Mouse (Mus musculus): ENCODE data around the gene Crybg2. TPM values are rescaled to one million over a fixed set of nuclear protein-coding genes. Genes with fewer than 3 reads are reported as not detected.

Crybg2 gene
- total and polyA plus RNA-seq, 3 experiments, result 0.65 to 2.3 TPM; not detected in 1

GRCm38 (mm10) chr4:134061166-134061830 lies 683 bp downstream of the Crybg2 start:
- H3K79me2 ChIP-seq (ENCODE audit: control insufficient read depth, insufficient read depth, low read length, poor library complexity), result no peaks in the 10 kb centered on the region
- peak overlapping the region; percentile 20 for H3K27ac ChIP-seq (ENCODE audit: control insufficient read depth, low read depth, low read length)
- no peaks in the 10 kb centered on the region for H3K9me3 ChIP-seq (replicated peaks; ENCODE audit: insufficient read depth, low read length)
- TF ChIP-seq USF2 (IDR thresholded peaks at IDR 0.05; ENCODE audit: borderline replicate concordance in 1 of 2, insufficient read depth in 1 of 2, low read depth in 1 of 2, low read length in 2 of 2), result no peak
- TF ChIP-seq TAL1 (IDR thresholded peaks at IDR 0.05; ENCODE audit: low read length), result no peak
- TF ChIP-seq MAFK (IDR thresholded peaks at IDR 0.05; ENCODE audit: borderline replicate concordance, low read depth, low read length), result no peak
- TF ChIP-seq MAX (IDR thresholded peaks at IDR 0.05; ENCODE audit: low read length), result no peak
- peak; percentile 80 for TF ChIP-seq ELF1 (IDR thresholded peaks at IDR 0.05; ENCODE audit: low read depth, low read length)
- peak; percentile 49; the same call in 1 of the 2 replicates for TF ChIP-seq TBP (IDR thresholded peaks at IDR 0.05; ENCODE audit: low read depth, low read length)
- TF ChIP-seq UBTF (IDR thresholded peaks at IDR 0.05; ENCODE audit: borderline replicate concordance, insufficient read depth, low read depth, low read length), result no peak
- no peak for TF ChIP-seq BHLHE40 (IDR thresholded peaks at IDR 0.05; ENCODE audit: borderline replicate concordance, low read depth, low read length)
- peak; percentile 19; the same call in 1 of the 2 replicates for TF ChIP-seq GATA1 (IDR thresholded peaks at IDR 0.05; ENCODE audit: low read depth, low read length)
- no peak for TF ChIP-seq POLR2AphosphoS5 (IDR thresholded peaks at IDR 0.05; ENCODE audit: borderline replicate concordance, low read depth, low read length)
- TF ChIP-seq POLR2A (IDR thresholded peaks at IDR 0.05; ENCODE audit: control insufficient read depth in 1 of 2, insufficient read depth in 1 of 2, low read depth in 1 of 2, low read length in 2 of 2, poor library complexity in 1 of 2), result peak in 1 of 2 experiments; percentile 37; a peak in 1 of 4 replicates
- TF ChIP-seq HCFC1 (IDR thresholded peaks at IDR 0.05; ENCODE audit: low read depth, low read length), result no peak
- no peak for TF ChIP-seq RAD21 (IDR thresholded peaks at IDR 0.05; ENCODE audit: low read depth, low read length)
- TF ChIP-seq ZNF384 (IDR thresholded peaks at IDR 0.05; ENCODE audit: low read depth, low read length), result no peak
- TF ChIP-seq EP300 (IDR thresholded peaks at IDR 0.05; ENCODE audit: low read depth in 1 of 2, low read length in 2 of 2), result no peak
- no peak for TF ChIP-seq CHD1 (IDR thresholded peaks at IDR 0.05; ENCODE audit: low read depth, low read length)
- no peak for TF ChIP-seq CTCF (IDR thresholded peaks at IDR 0.05 in 2 of 3, conservative IDR thresholded peaks at IDR 0.05 in 1 of 3; ENCODE audit: control insufficient read depth in 1 of 3, insufficient read depth in 1 of 3, low read depth in 2 of 3, low read length in 3 of 3, poor library complexity in 1 of 3, severe bottlenecking in 1 of 3)
- TF ChIP-seq POLR2AphosphoS2 (IDR thresholded peaks at IDR 0.05; ENCODE audit: low read length), result no peak
- no peak for TF ChIP-seq USF1 (IDR thresholded peaks at IDR 0.05; ENCODE audit: low read depth, low read length)
- TF ChIP-seq ETS1 (IDR thresholded peaks at IDR 0.05; ENCODE audit: low read depth, low read length), result peak; percentile 15; the same call in 1 of the 2 replicates
- TF ChIP-seq SIN3A (IDR thresholded peaks at IDR 0.05; ENCODE audit: low read length), result peak; percentile 55
- no peak for TF ChIP-seq MEF2A (IDR thresholded peaks at IDR 0.05; ENCODE audit: extremely low read depth, insufficient replicate concordance, low read depth, low read length, poor library complexity, severe bottlenecking)
- peak overlapping the region; percentile 43 to 53; a peak in 3 of 4 replicates for H3K4me3 ChIP-seq (ENCODE audit: control insufficient read depth in 1 of 2, insufficient read depth in 1 of 2, low read depth in 2 of 2, low read length in 2 of 2)
- H3K27me3 ChIP-seq (ENCODE audit: control insufficient read depth in 1 of 2, insufficient read depth in 2 of 2, low read length in 2 of 2), result no peaks in the 10 kb centered on the region
- peak; percentile 88 for DNase-seq (ENCODE audit: low read depth, low spot score)
- H3K9ac ChIP-seq (ENCODE audit: control insufficient read depth, low read depth, low read length, poor library complexity, severe bottlenecking), result 0 out of 2 replicates have a peak overlapping the region, but pooled peaks have one; percentile 16
- peaks cover 3 to 18% of the 10 kb centered on the region in 2 experiments for H3K4me1 ChIP-seq (ENCODE audit: control insufficient read depth in 1 of 2, insufficient read depth in 2 of 2, low read length in 2 of 2)
- peaks cover 0 to 3% of the 10 kb centered on the region in 2 experiments; a peak in 2 of 4 replicates for H3K36me3 ChIP-seq (ENCODE audit: control insufficient read depth in 1 of 2, insufficient read depth in 2 of 2, low read length in 2 of 2)

Measured in MEL (cell line).